Mouse (Mus musculus): ENCODE measurements around the gene Rprd1b.

Rprd1b gene

GRCm38 (mm10) chr2:158161761-158162160 lies 133.5 kb downstream of the Rprd1b start:
- in situ Hi-C loops (cut with MboI; ENCODE audit: unreplicated experiment in 2 of 2), result no loop called here

GRCm38 (mm10) chr2:158163034-158163433 lies 134.7 kb downstream of the Rprd1b start:
- in situ Hi-C loops (cut with MboI; ENCODE audit: unreplicated experiment in 2 of 2), result no loop called here

- in situ Hi-C loops (cut with MboI; ENCODE audit: unreplicated experiment in 2 of 2), result no loop called here
Observed at GRCm38 (mm10) chr2:158165776-158166175, 137.5 kb downstream of the Rprd1b start.

GRCm38 (mm10) chr2:158166628-158167027 lies 138.3 kb downstream of the Rprd1b start:
- in situ Hi-C loops (cut with MboI; ENCODE audit: unreplicated experiment in 2 of 2), result no loop called here

- in situ Hi-C loops (cut with MboI; ENCODE audit: unreplicated experiment in 2 of 2), result no loop called here
Observed at GRCm38 (mm10) chr2:158167496-158168205, 139.4 kb downstream of the Rprd1b start.

GRCm38 (mm10) chr2:158168741-158169211 lies 140.5 kb downstream of the Rprd1b start:
- in situ Hi-C loops (cut with MboI; ENCODE audit: unreplicated experiment in 2 of 2), result no loop called here

GRCm38 (mm10) chr2:158169351-158169750 lies 141.1 kb downstream of the Rprd1b start:
- in situ Hi-C loops (cut with MboI; ENCODE audit: unreplicated experiment in 2 of 2), result no loop called here

- in situ Hi-C loops (cut with MboI; ENCODE audit: unreplicated experiment in 2 of 2), result no loop called here
Observed at GRCm38 (mm10) chr2:158169771-158170170, 141.5 kb downstream of the Rprd1b start.

- in situ Hi-C loops (cut with MboI; ENCODE audit: unreplicated experiment in 2 of 2), result no loop called here
Observed at GRCm38 (mm10) chr2:158170394-158170793, 142.1 kb downstream of the Rprd1b start.

- in situ Hi-C loops (cut with MboI; ENCODE audit: unreplicated experiment in 2 of 2), result no loop called here
Observed at GRCm38 (mm10) chr2:158174438-158174837, 146.1 kb downstream of the Rprd1b start.

GRCm38 (mm10) chr2:158174958-158175357 lies 146.7 kb downstream of the Rprd1b start:
- in situ Hi-C loops (cut with MboI; ENCODE audit: unreplicated experiment in 2 of 2), result no loop called here

- in situ Hi-C loops (cut with MboI; ENCODE audit: unreplicated experiment in 2 of 2), result no loop called here
Observed at GRCm38 (mm10) chr2:158175433-158175832, 147.1 kb downstream of the Rprd1b start.

- in situ Hi-C loops (cut with MboI; ENCODE audit: unreplicated experiment in 2 of 2), result no loop called here
Observed at GRCm38 (mm10) chr2:158176763-158177162, 148.5 kb downstream of the Rprd1b start.

GRCm38 (mm10) chr2:158177574-158177973 lies 149.3 kb downstream of the Rprd1b start:
- in situ Hi-C loops (cut with MboI; ENCODE audit: unreplicated experiment in 2 of 2), result no loop called here

- in situ Hi-C loops (cut with MboI; ENCODE audit: unreplicated experiment in 2 of 2), result no loop called here
Observed at GRCm38 (mm10) chr2:158178139-158178538, 149.8 kb downstream of the Rprd1b start.

- in situ Hi-C loops (cut with MboI; ENCODE audit: unreplicated experiment in 2 of 2), result no loop called here
Observed at GRCm38 (mm10) chr2:158178696-158179369, 150.5 kb downstream of the Rprd1b start.

GRCm38 (mm10) chr2:158179370-158180111 lies 151.2 kb downstream of the Rprd1b start:
- in situ Hi-C loops (cut with MboI; ENCODE audit: unreplicated experiment in 2 of 2), result loop anchor here in 1 of 2 experiments (5.0 kb wide), 1 partner anchor 72 kb away; no protein-coding TSS in a partner anchor

GRCm38 (mm10) chr2:158180797-158181196 lies 152.5 kb downstream of the Rprd1b start:
- in situ Hi-C loops (cut with MboI; ENCODE audit: unreplicated experiment in 2 of 2), result loop anchor here in 1 of 2 experiments (5.0 kb wide), 1 partner anchor 73 kb away; no protein-coding TSS in a partner anchor
